Mouse (Mus musculus) cerebellum, postnatal 36 days (tissue): Measurements from ENCODE around the gene Cdh4.
A peak's percentile ranks its signal among the peaks of the same experiment; 100 is the strongest.

Experiments
- DNase-seq, 2 experiments: peaks; one replicate each; pipeline ENCODE4 v3.0.0; 2021 to 2022; ENCODE audit warnings: mixed read lengths in 2 of 2

Gene Cdh4

DNA sequence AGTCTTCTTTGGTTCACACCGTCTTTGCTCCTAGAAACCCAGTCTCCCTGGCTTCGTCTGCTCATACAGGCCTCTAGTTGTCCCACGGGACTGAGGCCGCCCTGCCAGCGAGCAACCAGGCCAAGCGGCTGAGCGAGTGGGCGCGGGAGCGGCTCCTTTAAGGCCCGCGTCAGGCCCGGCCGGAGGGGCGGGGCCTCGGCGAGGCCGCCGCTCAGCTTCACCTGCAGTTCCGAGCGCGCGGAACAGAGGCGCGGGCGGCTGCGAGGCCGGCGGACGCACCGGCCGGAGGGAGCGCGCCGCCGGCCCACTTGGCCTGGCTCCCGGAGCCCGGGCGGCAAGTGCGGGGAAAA lies at the start of gene Cdh4:
Gene Cdh4, plus strand, starts transcription at position 241 of the 350 bp plus-strand sequence.
- DNase-seq = peak in 1 of 2 experiments; percentile 87

DNA sequence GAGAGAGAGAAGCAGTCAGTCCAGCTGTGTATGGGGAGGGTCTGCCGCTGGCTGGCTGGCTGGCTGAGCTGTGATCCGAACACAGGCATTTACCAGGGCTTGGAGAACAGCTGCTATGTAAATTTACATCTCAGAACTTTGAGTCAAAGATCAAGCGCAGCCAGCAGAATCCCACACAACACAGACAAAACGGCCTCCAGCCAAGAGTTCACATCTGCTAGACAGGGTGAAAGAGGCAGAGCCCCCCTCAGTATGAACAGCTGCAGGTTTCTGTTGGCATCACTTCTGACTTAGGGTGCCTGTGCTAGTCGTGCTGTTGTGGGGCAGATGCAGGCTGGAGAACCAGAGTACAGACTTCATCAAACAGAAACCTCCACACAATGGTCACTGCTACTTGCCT lies 46.8 kb upstream of the Cdh4 start:
- DNase-seq = no peak

- peak in 1 of 2 experiments; percentile 4 for DNase-seq
Measured at GRCm38 (mm10) chr2:179399645-179400249, 42.5 kb upstream of the Cdh4 start.

DNA sequence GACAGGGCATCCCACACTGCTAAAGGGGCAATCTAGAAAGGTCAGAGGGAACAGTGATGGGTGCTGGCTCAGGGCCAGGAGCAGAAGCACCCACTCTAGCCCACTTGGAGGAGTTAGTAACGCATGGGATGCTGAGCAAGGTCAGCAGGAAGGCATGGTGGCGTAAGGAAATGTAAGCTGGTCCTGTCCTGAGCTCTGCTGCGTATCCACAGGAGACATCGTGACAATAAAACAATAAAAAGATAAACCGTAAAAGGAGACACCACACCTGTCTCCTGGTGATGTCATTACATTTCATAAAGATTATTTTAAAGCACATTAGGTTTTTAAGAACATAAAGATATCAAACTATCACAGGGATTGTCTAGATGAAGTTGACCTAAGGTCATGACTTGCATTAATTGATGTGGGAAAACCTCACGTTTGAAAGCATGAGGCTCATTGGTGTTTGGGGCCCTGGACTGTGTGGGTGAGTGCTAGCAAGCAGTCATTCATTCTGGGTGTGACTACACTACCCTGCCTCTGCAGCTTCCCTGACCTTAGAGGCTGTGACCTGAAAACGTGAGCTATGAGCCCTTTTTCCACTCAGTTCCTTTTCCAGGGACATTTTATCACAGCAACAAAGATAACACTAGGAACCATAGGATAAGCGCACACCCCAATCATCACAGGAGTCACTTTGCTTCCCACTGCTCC lies 31.2 kb upstream of the Cdh4 start:
- DNase-seq = no peak

DNA sequence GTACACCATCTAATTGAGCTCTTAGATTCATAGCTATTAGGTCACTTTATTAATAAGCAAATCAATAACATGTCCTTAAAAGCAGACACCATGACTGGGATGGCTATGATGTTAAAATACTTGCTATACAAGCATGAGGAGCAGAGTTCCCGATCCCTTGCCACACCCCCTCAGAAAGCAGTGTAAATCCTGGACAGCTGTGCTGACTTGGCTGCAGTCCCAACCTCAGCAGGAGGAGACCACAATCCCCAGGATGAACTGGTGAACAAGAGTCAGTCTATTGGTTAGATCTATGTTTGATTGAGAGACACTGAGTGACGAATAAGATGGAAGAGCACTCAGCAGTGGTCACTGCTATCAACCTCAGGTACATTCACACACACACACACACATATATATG lies 29.3 kb upstream of the Cdh4 start:
- no peak for DNase-seq

GRCm38 (mm10) chr2:179414253-179414652 lies 28.0 kb upstream of the Cdh4 start:
- no peak for DNase-seq

GRCm38 (mm10) chr2:179414704-179415103 lies 27.5 kb upstream of the Cdh4 start:
- no peak for DNase-seq

DNA sequence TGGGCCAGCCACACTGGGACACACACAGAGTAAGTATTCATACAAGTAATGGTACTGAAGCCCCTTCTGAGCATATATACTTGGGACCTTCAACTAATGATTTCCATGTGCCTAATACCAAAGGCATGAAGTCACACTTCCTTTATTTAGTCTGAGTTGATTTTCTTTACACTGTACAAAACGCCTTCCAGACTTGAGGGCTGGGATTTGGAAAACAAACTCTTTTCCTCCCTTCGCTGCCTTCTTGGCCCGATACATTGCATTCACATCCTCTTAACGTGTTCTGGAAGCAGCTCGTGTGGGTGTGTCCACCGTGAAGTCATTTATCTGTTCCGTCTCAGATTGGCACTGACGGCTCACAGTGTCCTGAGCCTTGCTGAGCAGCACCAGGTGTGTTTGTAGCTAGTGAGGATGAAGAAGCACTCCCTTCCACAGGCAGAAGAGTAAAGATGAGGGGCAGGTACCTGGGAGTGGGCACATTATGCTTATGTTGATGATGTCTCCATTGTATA lies 26.3 kb upstream of the Cdh4 start:
- DNase-seq = no peak

- DNase-seq = no peak
Measured at GRCm38 (mm10) chr2:179416587-179417227, 25.5 kb upstream of the Cdh4 start.

DNA sequence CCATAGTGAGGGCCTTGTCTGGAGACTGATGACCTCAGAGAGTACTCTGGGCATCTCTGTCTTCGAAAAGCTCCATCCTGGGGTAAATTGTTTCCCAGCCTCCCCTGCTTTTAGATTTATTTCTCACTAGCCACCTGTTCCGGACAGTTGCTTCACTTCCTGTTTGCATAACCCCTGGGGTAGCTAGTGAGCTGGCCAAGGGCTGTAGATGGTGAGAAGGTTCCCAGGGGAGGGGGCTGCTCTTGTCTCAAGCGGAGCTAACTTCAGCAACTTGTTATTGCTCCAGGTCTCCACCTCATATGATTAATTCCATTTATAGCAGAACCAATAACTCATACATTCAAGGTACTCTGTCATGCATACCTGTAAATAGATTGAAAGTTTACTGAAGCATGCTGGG lies 16.6 kb upstream of the Cdh4 start:
- no peak for DNase-seq

GRCm38 (mm10) chr2:179428889-179429288 lies 13.3 kb upstream of the Cdh4 start:
- no peak for DNase-seq

DNA sequence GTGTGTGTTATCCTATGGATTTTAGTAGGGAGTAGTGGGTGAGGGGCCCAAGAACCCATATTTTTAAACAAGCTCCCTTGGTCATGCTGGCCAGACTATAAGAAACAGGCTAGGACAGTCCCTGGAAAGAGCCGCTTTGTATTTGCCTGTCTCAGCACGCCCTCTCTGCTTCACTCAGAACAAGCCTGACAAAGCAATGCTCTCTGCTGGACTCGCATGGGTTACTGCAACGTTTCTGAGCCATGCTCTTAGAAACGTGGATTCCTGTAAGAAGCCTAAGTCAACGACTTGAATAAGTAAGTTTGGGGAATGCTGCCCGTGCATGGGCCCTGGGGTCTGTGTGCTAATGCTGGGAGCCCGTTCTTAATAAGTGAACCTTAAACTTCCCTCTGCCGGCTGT lies 2.1 kb upstream of the Cdh4 start:
- DNase-seq = no peak

- DNase-seq = peak in 1 of 2 experiments; percentile 14
Measured at GRCm38 (mm10) chr2:179441086-179441485, 1.1 kb upstream of the Cdh4 start.

GRCm38 (mm10) chr2:179441717-179442116 lies 514 bp upstream of the Cdh4 start:
- peak; percentile 32 to 39 for DNase-seq

- peak; percentile 66 to 81 for DNase-seq
Measured at GRCm38 (mm10) chr2:179442541-179443225, 452 bp downstream of the Cdh4 start.

GRCm38 (mm10) chr2:179443226-179443815 lies 1.1 kb downstream of the Cdh4 start:
- DNase-seq = peak; percentile 29 to 36

- peak; percentile 38 to 42 for DNase-seq
Measured at GRCm38 (mm10) chr2:179443959-179444358, 1.7 kb downstream of the Cdh4 start.

GRCm38 (mm10) chr2:179448256-179448655 lies 6.0 kb downstream of the Cdh4 start:
- DNase-seq = no peak

DNA sequence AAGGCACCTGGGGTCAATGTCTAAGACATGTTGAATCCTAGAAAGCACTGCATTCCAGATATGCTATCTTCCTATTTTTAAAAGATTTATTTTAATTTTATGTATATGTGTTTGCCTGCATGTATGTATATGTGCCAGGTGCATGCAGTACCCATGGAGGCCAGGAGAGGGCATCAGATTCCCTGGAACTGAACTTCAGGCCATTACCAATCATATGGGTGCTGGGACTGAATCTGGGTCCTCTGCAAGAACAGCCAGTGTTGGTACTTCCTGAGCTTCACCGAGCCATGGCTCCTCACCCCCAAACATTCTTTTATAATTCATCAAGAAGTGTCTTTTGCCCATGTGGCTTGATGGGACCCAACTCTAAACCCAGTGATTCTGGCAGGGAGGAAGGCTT lies 6.8 kb downstream of the Cdh4 start:
- no peak for DNase-seq

DNA sequence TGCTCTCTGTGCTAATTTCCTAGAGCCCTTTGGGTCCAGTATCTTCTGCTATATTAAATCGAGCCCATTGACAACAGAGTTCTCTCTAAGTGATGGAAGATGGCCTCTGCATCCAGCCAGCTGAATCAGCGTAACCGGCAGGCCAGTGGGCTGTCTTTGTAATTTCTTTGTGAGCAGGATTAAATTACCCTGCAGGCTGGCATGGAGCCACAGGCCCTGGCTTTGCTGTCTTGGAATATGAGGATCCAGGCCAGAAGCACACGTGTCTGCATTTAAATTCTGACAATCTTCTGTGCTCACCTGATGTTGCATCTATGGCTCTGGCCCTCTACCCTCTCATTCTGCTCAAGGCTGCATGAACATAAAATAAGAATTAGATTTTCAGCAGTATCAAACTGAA lies 17.0 kb downstream of the Cdh4 start:
- DNase-seq = peak; percentile 36 to 38

GRCm38 (mm10) chr2:179459606-179460005 lies 17.4 kb downstream of the Cdh4 start:
- DNase-seq = peak in 1 of 2 experiments; percentile 20

DNA sequence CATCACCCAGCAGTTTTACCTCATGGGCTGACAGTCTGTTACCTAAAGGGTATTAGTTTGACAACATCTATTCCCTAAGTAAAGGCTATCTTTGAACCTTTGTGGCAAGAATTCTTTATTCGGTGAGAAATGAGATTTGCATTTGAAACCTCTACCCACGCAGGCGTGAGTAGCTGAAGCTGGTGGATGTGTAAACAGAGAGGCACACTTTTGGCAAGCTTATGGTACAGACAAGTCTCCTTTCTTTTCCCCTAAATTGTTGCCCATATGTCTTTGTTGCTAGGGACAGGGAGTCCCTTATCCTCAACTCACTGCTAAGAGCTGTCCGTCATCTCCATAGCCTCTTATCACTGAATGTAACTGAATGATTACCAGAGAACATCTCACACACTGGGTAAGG lies 21.3 kb downstream of the Cdh4 start:
- no peak for DNase-seq
